Mouse (Mus musculus): Measurements from ENCODE around the gene Ifit2. TPM values are rescaled to one million over a fixed set of nuclear protein-coding genes. Genes with fewer than 3 reads are reported as not detected.

Gene Ifit2
- polyA plus RNA-seq, 1 experiment: 4.0 TPM

DNA sequence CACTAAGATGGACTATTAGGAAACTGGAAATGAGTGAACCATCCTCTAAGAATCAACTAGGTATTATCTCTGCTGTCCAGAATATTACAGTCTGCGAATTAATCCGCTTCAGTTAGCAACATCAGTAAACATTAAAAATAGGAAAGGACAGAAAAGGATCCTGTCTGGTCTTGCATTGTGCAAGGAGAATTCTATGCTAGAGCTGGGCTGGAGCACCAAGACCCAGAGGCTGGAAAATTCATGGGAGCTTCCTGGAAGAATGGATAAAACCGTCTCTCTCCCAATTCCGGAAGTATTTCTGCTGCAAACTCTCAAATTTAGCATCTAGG is 325 bp upstream of the Ifit2 start:
- Histone ChIP-seq H3K4me1 (ENCODE audit: control insufficient read depth, insufficient read depth, low read length) (no peaks in the 10 kb centered on the region), H3K27me3 (ENCODE audit: control insufficient read depth, insufficient read depth, low read length) (no peaks in the 10 kb centered on the region), H3K4me3 (replicated peaks; ENCODE audit: insufficient read depth, low read depth, low read length) (peak overlapping the region; percentile 59), H3K27ac (ENCODE audit: insufficient read depth, low read length) (no peak overlapping the region)
- TF ChIP-seq POLR2A (IDR thresholded peaks at IDR 0.05; ENCODE audit: borderline replicate concordance, insufficient read depth, low read length) (no peak), CTCF (IDR thresholded peaks at IDR 0.05; ENCODE audit: borderline replicate concordance, insufficient read depth, low read depth, low read length) (no peak)
- DNase-seq: no peak
- 27% methylated on average over 4 of the region's 4 CpGs for WGBS

- Histone ChIP-seq H3K27me3 (ENCODE audit: control insufficient read depth, insufficient read depth, low read length) (no peaks in the 10 kb centered on the region), H3K27ac (ENCODE audit: insufficient read depth, low read length) (no peak overlapping the region), H3K4me3 (replicated peaks; ENCODE audit: insufficient read depth, low read depth, low read length) (no peak overlapping the region), H3K4me1 (ENCODE audit: control insufficient read depth, insufficient read depth, low read length) (no peaks in the 10 kb centered on the region)
- TF ChIP-seq POLR2A (IDR thresholded peaks at IDR 0.05; ENCODE audit: borderline replicate concordance, insufficient read depth, low read length) (no peak), CTCF (IDR thresholded peaks at IDR 0.05; ENCODE audit: borderline replicate concordance, insufficient read depth, low read depth, low read length) (no peak)
- no peak for DNase-seq
- 55% methylated on average over 5 of the region's 5 CpGs for WGBS
Observed at GRCm38 (mm10) chr19:34551981-34552380, 1.5 kb downstream of the Ifit2 start.

GRCm38 (mm10) chr19:34553021-34553420 is 2.5 kb downstream of the Ifit2 start:
- no peak for TF ChIP-seq CTCF (IDR thresholded peaks at IDR 0.05; ENCODE audit: borderline replicate concordance, insufficient read depth, low read depth, low read length)
- no peak for TF ChIP-seq POLR2A (IDR thresholded peaks at IDR 0.05; ENCODE audit: borderline replicate concordance, insufficient read depth, low read length)
- WGBS: 43% methylated on average over 6 of the region's 6 CpGs

GRCm38 (mm10) chr19:34553522-34553921 is 3.0 kb downstream of the Ifit2 start:
- DNase-seq: no peak
- Histone ChIP-seq H3K27me3 (ENCODE audit: control insufficient read depth, insufficient read depth, low read length) (no peaks in the 10 kb centered on the region), H3K27ac (ENCODE audit: insufficient read depth, low read length) (no peak overlapping the region), H3K4me1 (ENCODE audit: control insufficient read depth, insufficient read depth, low read length) (no peaks in the 10 kb centered on the region), H3K4me3 (replicated peaks; ENCODE audit: insufficient read depth, low read depth, low read length) (no peak overlapping the region)
- WGBS: 82% methylated on average over 3 of the region's 3 CpGs
- TF ChIP-seq CTCF (IDR thresholded peaks at IDR 0.05; ENCODE audit: borderline replicate concordance, insufficient read depth, low read depth, low read length) (no peak), POLR2A (IDR thresholded peaks at IDR 0.05; ENCODE audit: borderline replicate concordance, insufficient read depth, low read length) (no peak)

More at GRCm38 (mm10) chr19:34553021-34553420, 2.5 kb downstream of the Ifit2 start:
- DNase-seq: no peak
- no peaks in the 10 kb centered on the region for H3K27me3 ChIP-seq (ENCODE audit: control insufficient read depth, insufficient read depth, low read length)
- no peak overlapping the region for H3K27ac ChIP-seq (ENCODE audit: insufficient read depth, low read length)
- no peaks in the 10 kb centered on the region for H3K4me1 ChIP-seq (ENCODE audit: control insufficient read depth, insufficient read depth, low read length)
- H3K4me3 ChIP-seq (replicated peaks; ENCODE audit: insufficient read depth, low read depth, low read length): no peak overlapping the region

DNA sequence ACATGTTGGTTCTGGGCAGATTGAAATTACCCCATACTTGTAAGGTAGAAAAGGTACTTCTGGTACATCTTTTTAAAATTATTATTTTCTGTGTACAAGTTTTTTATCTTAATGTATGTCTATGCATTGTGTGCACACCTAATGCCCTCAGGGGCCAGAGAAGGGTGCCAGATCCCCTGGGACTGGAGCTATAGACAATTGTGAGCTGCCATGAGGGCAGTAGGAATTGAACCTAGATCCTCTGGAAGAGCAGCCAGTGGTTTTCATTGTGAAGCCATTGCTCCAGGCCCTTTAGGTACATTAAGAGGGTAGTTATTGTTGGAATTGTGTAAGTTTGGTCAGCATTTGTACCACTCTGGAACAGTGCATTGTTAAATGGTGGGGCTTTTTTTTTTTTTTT is 3.6 kb downstream of the Ifit2 start:
- DNase-seq: no peak
- H3K4me1 ChIP-seq (ENCODE audit: control insufficient read depth, insufficient read depth, low read length): no peaks in the 10 kb centered on the region
- TF ChIP-seq POLR2A (IDR thresholded peaks at IDR 0.05; ENCODE audit: borderline replicate concordance, insufficient read depth, low read length) (no peak), CTCF (IDR thresholded peaks at IDR 0.05; ENCODE audit: borderline replicate concordance, insufficient read depth, low read depth, low read length) (no peak)

DNA sequence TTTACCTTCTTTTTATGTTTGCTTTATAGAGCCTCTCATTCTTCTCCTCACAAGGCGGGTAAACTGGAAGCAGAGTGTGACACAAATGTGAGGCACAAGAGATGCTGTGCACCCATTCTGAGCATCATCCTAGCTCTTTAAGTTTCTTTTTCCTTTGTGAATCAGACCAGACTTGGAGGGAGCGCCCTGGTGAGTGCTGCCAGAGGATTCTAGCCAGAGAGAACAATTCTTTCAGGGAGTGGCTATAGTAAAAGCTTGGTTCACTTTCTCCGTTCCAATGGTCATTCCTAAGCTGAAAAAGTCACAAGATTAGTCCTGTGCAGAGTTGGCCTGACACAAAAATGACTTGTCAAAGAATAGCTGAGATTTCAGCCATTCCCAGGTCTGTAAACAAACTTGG is 6.1 kb downstream of the Ifit2 start:
- Histone ChIP-seq H3K4me3 (replicated peaks; ENCODE audit: insufficient read depth, low read depth, low read length) (no peak overlapping the region), H3K27me3 (ENCODE audit: control insufficient read depth, insufficient read depth, low read length) (no peaks in the 10 kb centered on the region), H3K27ac (ENCODE audit: insufficient read depth, low read length) (no peak overlapping the region), H3K4me1 (ENCODE audit: control insufficient read depth, insufficient read depth, low read length) (no peaks in the 10 kb centered on the region)
- WGBS: 79% methylated on average over 3 of the region's 3 CpGs
- TF ChIP-seq POLR2A (IDR thresholded peaks at IDR 0.05; ENCODE audit: borderline replicate concordance, insufficient read depth, low read length) (no peak), CTCF (IDR thresholded peaks at IDR 0.05; ENCODE audit: borderline replicate concordance, insufficient read depth, low read depth, low read length) (no peak)
- no peak for DNase-seq

More for the DNA sequence above, 3.6 kb downstream of the Ifit2 start:
- H3K27me3 ChIP-seq (ENCODE audit: control insufficient read depth, insufficient read depth, low read length): no peaks in the 10 kb centered on the region
- H3K27ac ChIP-seq (ENCODE audit: insufficient read depth, low read length): no peak overlapping the region
- H3K4me3 ChIP-seq (replicated peaks; ENCODE audit: insufficient read depth, low read depth, low read length): no peak overlapping the region

DNA sequence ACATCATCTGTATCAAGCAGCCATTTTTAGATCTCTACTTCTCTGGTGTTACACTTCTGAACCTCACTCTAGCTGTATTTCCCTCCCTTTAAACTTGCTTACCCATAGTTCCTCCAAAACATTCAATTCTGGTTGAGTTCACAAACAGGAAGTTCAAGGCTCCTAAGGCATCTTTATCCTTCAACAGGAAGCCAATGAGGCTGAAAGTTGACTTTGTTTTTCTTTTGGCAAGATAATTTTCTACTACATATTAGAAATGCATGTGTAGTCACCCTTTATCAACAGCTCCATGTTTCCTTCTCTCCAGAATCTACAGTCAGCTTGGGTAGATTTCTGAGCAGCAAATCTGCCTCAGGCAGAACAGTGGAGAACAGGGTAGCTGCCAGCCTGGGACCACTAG is 12.1 kb downstream of the Ifit2 start:
- no peak overlapping the region for H3K4me3 ChIP-seq (replicated peaks; ENCODE audit: insufficient read depth, low read depth, low read length)
- no peaks in the 10 kb centered on the region for H3K4me1 ChIP-seq (ENCODE audit: control insufficient read depth, insufficient read depth, low read length)
- no peak overlapping the region for H3K27ac ChIP-seq (ENCODE audit: insufficient read depth, low read length)
- DNase-seq: no peak
- TF ChIP-seq POLR2A (IDR thresholded peaks at IDR 0.05; ENCODE audit: borderline replicate concordance, insufficient read depth, low read length) (no peak), CTCF (IDR thresholded peaks at IDR 0.05; ENCODE audit: borderline replicate concordance, insufficient read depth, low read depth, low read length) (no peak)
- no peaks in the 10 kb centered on the region for H3K27me3 ChIP-seq (ENCODE audit: control insufficient read depth, insufficient read depth, low read length)

DNA sequence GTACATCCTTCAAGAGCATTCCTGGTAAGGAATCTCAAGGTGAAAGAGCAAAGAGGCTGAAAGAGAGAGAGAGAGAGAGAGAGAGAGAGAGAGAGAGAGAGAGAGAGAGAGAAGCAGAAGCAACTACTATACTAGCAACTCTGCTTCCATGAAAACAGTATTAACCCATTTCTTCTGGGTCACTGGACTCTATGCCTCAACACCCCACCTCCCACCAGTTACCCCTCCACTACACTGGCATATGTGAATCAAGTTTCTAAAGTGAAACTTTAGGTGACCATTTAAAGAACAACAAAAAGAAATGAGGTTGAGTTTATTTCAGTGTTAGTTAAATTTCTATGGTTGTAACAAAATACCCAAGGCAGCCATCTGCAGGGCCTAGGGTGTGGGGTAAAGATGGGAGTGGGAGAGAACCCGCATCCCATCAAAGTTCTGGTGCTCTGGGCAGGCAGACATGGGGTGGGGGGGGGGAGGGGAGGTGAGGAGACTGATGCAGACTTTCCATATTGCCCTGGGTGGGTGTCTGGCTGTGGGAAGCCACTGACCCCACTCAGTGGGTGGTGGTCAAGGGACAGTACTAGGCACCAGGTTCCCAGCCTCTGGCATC is 15.8 kb downstream of the Ifit2 start:
- 95% methylated on average over 1 of the region's 1 CpGs for WGBS
- Histone ChIP-seq H3K27me3 (ENCODE audit: control insufficient read depth, insufficient read depth, low read length) (no peaks in the 10 kb centered on the region), H3K27ac (ENCODE audit: insufficient read depth, low read length) (no peak overlapping the region), H3K4me1 (ENCODE audit: control insufficient read depth, insufficient read depth, low read length) (no peaks in the 10 kb centered on the region), H3K4me3 (replicated peaks; ENCODE audit: insufficient read depth, low read depth, low read length) (no peak overlapping the region)
- TF ChIP-seq CTCF (IDR thresholded peaks at IDR 0.05; ENCODE audit: borderline replicate concordance, insufficient read depth, low read depth, low read length) (no peak), POLR2A (IDR thresholded peaks at IDR 0.05; ENCODE audit: borderline replicate concordance, insufficient read depth, low read length) (no peak)
- no peak for DNase-seq
